Mouse (Mus musculus) v-Abl transformed pro-B cells (cell line): ENCODE data around the gene Dus2.

Experiments
- in situ Hi-C, 2 experiments: fragments of 400-800 bp; cut with MboI; formaldehyde crosslinking; loops; one replicate each; pipeline ENCODE4 v1.15.1; 2025; ENCODE audit not compliant: unreplicated experiment in 2 of 2

Dus2 gene

GRCm38 (mm10) chr8:106022483-106022882, 31.3 kb downstream of the Dus2 start:
- in situ Hi-C loops = loop anchor here (5.0 kb wide), 3 partner anchors 35 to 310 kb away; partner anchors contain the start of gene Psmb10 (in 1 of the 2)

- in situ Hi-C loops = no loop called here
Observed at GRCm38 (mm10) chr8:106038721-106039120, 47.6 kb downstream of the Dus2 start.

- in situ Hi-C loops = loop anchor here in 1 of 2 experiments (5.0 kb wide), 1 partner anchor 43 kb away; no protein-coding TSS in a partner anchor
Observed at GRCm38 (mm10) chr8:106039605-106040004, 48.5 kb downstream of the Dus2 start.

DNA sequence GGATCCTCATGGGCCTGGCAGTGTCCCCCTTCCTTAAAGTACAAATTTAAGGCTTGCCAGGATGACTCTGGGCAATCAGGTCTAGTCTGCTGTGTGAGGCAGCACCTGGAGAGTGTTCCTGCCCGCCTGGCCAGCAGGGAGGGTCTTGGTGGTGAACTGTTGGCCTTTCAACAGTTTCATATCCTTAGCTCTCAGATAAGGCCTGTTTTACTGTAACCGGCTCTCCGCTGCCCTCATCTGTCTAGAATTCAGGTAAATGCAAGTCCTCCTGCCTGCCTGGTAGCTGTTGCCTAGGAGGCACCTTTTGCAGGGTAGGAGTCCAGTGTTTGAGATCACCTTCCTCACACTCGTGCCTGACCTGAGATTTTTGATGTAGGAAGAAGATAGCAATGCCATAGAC, 49.1 kb downstream of the Dus2 start:
- in situ Hi-C loops = loop anchor here in 1 of 2 experiments (5.0 kb wide), 1 partner anchor 42 kb away; no protein-coding TSS in a partner anchor

- in situ Hi-C loops = loop anchor here in 1 of 2 experiments (5.0 kb wide), 1 partner anchor 39 kb away; no protein-coding TSS in a partner anchor
Observed at GRCm38 (mm10) chr8:106043055-106043454, 51.9 kb downstream of the Dus2 start.

DNA sequence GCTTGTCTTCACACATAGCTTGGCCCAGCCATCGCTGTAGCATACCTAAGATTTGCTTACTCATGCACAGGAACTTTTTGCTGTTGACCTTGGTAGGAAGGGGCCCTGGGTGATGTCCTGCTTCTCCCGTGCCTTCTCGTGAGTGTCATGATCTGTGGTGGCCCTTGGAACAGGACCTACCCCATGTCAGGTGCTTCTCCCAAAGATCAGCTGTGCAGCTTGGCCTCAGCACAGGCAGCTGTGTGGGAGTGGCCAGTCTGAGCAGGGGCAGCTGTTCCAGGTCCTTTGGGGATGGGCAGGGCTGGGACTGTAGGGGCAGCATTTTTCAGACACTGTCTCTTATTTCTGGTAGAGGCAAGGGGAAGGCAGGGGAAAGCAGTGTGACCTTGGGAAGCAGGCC, 53.0 kb downstream of the Dus2 start:
- in situ Hi-C loops = loop anchor here in 1 of 2 experiments (5.0 kb wide), 1 partner anchor 38 kb away; no protein-coding TSS in a partner anchor

DNA sequence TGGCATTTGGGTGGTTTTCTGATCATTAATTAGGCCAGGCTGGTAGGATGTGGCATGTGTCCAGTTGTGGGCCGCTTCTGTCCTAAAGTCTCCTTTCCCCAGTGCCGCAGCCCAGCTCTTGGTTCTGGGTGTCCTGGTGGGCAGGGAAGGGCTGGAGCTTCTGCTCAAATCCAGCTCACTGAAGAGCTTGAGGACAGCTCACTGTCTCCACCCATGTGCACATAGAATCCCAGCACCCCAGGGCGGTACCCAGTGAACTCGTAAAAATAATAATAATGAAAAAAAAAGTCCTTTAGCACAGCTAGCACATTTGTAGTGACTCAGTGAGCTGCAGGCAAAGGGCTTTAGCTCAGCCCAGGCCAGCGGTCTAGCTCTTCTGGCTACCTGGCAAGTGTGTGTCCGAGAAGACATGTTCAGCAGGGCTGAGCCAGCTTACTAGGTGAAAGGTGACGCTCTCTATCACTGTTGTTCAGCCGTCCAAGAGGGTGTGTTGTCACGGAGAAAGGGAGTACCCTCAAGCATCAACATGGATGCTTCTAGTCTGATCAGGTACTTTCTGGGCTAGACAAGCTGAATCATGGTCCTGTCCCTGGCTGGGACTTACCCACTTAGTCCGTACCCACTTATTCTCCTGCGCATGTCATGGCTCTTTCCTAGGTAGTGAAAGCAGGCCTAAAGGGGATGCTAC, 55.9 kb downstream of the Dus2 start:
- in situ Hi-C loops = no loop called here

- in situ Hi-C loops = no loop called here
Observed at GRCm38 (mm10) chr8:106047854-106048630, 56.9 kb downstream of the Dus2 start.

GRCm38 (mm10) chr8:106049840-106050239, 58.7 kb downstream of the Dus2 start:
- in situ Hi-C loops = loop anchor here in 1 of 2 experiments (10.0 kb wide), 1 partner anchor 445 kb away; the partner anchor contains the start of gene Ripor1

DNA sequence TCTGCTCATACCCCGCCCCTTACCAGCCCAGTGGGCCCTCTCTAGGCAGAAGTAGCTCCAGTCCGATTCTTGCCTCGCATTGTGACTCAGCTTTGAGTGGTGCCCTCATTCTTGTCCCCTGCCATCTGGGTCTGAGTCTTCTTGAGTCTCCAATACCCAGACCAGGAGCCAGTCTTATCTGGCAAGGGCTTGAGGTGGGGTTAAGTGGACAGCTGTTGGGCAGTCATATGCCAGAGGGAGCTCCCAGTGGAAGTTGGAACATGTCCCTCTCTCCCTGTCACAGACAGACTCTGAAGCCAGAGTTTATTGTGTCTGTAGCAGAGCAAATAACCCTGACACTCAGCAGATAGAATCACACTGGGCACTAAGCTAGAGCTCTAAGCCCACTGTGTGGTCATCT, 59.9 kb downstream of the Dus2 start:
- in situ Hi-C loops = loop anchor here in 1 of 2 experiments (10.0 kb wide), 1 partner anchor 446 kb away; the partner anchor contains the start of gene Ripor1

DNA sequence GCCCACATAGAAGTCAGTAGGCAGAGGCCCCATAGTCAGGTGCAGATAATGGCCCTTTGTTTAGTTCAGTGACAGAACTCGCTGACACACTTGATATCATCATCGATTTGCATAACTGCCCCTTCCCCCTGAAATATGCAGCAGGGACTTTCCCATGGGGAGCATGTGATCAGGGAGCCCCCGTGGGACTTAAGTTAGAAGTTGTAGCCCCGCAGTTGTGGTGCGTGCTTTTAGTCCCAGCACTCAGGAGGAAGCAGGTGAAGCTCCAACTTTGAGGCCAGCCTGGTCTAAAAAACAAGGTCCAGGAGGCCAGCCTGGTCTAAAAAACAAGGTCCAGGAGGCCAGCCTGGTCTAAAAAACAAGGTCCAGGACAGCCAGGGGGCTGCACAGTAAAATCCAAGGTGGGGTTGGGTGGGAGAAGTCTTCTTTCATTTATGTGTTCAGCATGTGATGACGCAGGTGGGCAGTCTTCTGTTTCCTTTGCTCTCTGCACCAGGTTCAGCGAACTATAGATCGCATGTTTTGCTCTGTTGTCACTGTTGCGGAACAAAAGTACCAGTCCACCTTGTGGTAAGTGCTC, 61.5 kb downstream of the Dus2 start:
- in situ Hi-C loops = loop anchor here in 1 of 2 experiments (10.0 kb wide), 1 partner anchor 448 kb away; the partner anchor contains the start of gene Ripor1

DNA sequence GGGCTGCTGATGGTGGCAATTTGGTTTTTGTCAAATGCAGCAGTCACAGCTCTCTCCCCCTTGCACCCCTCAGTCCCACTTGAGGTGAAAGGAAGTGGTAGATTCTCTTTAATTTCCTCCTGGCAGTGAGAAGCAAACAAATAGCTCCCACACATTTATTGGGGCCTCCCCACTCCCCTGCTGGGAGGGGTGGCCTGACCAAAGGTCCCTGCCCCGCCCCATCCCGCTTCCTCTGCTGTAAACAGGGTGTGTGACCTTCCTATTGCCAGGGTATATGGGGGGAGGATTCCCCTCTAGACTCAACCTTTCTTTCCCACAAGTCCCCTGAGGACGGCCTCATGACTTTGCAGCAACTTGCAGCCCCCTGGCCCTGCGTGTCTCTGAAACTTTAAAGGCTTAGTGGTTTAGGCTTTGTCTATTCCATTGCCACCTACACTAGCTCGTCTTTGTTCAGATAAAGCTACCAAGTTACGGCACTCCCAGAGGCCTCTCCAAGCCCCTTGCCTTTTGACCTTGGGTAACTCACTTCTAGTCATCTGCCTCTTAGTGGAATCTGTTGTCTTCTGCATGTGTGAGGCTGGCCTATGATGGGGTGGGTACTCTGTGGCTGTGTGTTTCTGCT, 63.2 kb downstream of the Dus2 start:
- in situ Hi-C loops = loop anchor here in 1 of 2 experiments (10.0 kb wide), 1 partner anchor 450 kb away; the partner anchor contains the start of gene Ripor1

- in situ Hi-C loops = loop anchor here in 1 of 2 experiments (10.0 kb wide), 1 partner anchor 450 kb away; the partner anchor contains the start of gene Ripor1
Observed at GRCm38 (mm10) chr8:106055038-106055437, 63.9 kb downstream of the Dus2 start.

GRCm38 (mm10) chr8:106056455-106056982, 65.4 kb downstream of the Dus2 start:
- in situ Hi-C loops = loop anchor here in 1 of 2 experiments (10.0 kb wide), 1 partner anchor 452 kb away; the partner anchor contains the start of gene Ripor1

DNA sequence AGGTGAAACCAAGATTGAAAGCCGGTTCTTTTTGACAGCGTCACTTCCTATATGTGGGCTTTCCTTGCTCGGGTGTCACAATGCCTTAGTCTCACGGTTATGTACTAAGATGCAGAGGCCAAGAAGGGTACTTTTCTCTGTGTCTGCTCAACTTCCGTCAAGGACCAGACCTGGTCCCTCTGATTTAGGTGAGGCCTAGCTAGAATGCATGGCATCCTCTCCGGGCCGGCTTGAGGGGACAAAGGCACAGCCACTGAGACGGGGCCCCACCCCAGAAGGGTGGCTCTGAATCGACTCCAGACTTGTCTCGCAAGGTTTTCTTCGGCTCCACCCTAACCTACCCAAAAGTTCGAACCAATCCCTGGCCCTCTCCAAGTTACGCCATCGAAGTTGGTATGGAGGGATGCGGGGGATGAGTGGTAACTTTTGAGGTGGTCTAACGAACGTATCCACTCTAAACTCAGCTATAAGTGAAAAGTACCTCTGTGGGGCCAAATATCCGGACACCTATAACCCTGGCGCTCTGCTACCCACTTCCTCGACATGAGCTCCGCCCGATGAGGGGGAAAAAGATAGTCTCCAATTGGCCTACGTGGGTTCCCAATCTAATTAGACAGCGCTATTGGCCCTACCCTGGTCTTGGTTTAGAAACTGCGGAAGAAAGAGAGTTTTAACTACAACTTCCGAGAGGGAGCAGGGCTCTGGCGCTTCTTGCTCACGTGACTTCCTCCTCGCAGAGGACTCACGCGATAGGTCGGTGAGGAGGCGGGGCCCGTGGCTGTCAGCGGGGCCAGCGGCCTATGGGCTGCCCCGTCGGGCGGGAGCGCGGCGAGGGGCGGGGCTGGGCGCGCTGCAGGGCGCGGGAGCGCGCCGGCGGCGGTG, 67.8 kb downstream of the Dus2 start, which contains the start of gene Nfatc3:
Gene Nfatc3, plus strand, starts transcription at position 110 of the 882 bp plus-strand sequence.
- in situ Hi-C loops = loop anchor here in 1 of 2 experiments (10.0 kb wide), 1 partner anchor 454 kb away; the partner anchor contains the start of gene Ripor1

DNA sequence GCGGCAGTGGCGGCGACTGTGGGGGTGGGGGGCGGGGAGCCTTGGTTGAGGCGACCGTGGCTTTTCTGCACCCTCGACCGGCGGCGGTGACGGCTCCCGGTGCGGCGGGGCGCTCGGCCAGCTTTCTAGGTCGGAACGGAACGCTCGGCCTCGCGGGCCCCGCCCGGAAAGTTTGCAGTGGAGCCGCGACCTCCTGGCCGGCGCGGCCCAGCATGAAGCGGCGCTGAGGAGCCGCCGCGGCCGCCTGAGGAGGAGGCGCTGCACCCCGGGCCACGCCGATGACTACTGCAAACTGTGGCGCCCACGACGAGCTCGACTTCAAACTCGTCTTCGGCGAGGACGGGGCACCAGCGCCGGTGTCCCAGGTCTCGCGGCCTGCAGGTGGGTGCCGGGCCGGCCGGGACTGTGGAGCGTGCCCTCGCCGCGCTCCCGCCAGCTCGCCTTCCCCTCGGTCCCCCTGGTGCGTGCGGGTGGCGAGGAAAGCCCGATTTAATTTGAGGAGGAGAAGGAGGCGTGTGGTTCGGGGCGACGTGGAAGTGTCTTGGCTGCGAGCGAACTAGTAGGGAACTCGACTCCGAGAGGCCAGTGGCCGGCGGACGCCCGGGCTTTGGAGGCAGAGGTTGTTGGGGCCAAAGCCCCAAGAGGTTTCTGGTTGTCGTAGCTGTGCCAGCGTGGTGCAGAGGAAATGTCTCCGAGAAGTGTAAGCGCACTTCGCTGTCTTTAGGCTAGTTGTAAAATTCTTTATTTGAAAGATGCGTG, 68.7 kb downstream of the Dus2 start:
- in situ Hi-C loops = loop anchor here in 1 of 2 experiments (10.0 kb wide), 1 partner anchor 455 kb away; the partner anchor contains the start of gene Ripor1

DNA sequence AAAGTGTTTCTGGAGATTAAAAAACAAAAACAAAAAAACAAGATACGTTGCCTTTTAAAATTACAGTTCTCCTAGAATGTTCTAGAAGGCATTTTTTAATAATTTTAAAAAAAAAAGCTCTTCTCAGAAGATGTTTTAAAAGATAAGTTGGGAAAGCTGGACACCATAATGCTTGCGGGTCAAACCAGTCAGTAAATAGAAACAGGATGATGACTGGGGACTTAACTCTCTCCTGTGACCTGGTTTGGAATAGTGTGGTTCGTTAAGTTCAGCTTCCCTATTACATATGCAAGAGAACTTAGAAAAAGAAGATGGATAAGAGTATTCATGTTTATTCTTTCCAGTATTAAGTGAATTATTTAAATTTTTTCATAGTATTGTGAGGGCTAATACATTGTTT, 69.4 kb downstream of the Dus2 start:
- in situ Hi-C loops = no loop called here

DNA sequence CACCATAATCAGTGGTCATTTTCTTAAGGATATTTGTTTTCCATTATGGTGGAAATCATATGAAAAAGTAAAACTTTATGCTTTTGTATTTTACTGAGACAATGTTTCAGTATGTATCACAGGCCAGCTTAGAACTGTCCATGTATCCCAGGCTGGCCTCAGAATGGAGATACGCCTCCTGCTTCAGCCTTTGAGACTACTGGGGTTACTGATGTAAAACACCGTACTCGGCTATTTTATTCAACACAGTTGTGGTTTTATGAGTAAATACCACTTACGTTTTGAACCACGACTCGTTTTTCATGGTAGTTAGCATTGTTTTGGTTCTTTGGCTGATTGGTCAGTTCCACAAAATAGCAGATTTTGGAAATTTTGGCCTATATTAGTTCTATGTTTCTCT, 70.5 kb downstream of the Dus2 start:
- in situ Hi-C loops = no loop called here
